Mouse (Mus musculus) cerebellum, postnatal 25 days (tissue): ENCODE results near the gene Gprc5a.

Experiments used
- DNase-seq, 2 experiments: peaks; one replicate each; pipeline ENCODE4 v3.0.0; 2021; ENCODE audit warnings: mixed read lengths in 2 of 2

Gprc5a gene

GRCm38 (mm10) chr6:135074405-135074947, 9.0 kb downstream of the Gprc5a start:
- no peak for DNase-seq

GRCm38 (mm10) chr6:135076202-135076601, 10.8 kb downstream of the Gprc5a start:
- DNase-seq = no peak

- no peak for DNase-seq
These were observed 13.0 kb downstream of the Gprc5a start for GRCm38 (mm10) chr6:135078420-135078819.

DNA sequence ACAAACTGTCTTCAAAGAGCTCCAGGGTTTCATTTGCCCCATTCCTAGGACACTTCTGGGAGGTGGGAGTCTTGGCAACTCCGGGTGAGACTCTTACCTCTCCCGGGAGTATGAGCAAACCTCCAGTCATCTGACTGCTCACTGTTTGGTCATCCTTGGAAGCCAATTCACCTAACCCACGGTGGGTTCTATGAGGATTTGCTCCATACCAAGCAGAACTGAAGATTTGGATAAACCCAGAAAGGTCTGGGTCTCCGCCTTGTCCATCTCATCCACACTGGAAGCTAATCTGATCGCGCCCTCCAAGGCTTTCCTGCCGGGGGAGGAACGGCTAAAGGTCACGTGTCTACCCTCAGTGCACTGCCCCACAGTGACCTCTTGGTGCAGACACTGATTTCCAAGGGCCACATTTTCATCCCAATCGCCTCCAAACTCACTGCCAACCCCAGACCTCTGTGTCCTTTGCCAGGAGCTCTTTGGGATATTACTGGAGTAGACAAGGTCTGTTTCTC, 18.6 kb downstream of the Gprc5a start:
- no peak for DNase-seq

DNA sequence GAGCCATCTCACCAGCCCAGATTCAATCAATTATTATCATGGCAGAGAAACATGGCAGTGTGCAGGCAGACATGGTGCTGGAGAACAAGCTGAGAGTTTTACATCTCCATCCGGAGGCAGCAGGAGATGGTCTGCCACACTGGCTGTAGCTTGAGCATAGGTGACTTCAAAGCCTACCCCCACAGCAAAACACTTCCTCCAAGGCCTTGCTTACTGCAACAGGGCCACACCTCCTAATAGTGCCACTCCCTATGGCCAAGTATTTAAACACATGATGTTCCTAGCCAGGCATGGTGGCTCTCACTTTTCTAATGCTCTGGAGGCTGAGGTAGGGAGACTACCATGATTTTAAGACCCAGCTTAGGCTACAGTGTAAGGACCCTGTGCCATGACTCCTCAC, 20.3 kb downstream of the Gprc5a start:
- no peak for DNase-seq

- DNase-seq = peak; percentile 77 to 85
These were observed 22.4 kb downstream of the Gprc5a start for GRCm38 (mm10) chr6:135087721-135088451.

- peak in 1 of 2 experiments; percentile 15 for DNase-seq
These were observed 24.3 kb downstream of the Gprc5a start for GRCm38 (mm10) chr6:135089786-135090185.

DNA sequence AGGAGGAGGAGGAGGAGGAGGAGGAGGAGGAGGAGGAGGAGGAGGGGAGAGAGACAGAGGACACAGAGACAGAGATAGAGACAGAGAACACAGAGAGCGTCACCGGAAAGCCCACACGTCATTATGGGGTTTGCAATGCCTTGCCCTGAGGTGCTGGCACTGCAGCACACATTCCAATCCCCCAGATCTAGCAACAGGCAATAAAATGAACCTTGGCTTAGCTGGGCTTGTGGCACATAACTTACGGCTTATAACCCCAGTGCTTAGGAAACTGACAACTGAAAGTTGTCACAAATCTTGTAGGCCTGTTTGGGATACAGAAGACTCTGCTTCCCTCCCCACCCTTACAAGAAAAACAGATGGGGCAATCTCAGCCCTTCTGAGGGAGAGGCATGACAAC, 25.2 kb downstream of the Gprc5a start:
- no peak for DNase-seq

DNA sequence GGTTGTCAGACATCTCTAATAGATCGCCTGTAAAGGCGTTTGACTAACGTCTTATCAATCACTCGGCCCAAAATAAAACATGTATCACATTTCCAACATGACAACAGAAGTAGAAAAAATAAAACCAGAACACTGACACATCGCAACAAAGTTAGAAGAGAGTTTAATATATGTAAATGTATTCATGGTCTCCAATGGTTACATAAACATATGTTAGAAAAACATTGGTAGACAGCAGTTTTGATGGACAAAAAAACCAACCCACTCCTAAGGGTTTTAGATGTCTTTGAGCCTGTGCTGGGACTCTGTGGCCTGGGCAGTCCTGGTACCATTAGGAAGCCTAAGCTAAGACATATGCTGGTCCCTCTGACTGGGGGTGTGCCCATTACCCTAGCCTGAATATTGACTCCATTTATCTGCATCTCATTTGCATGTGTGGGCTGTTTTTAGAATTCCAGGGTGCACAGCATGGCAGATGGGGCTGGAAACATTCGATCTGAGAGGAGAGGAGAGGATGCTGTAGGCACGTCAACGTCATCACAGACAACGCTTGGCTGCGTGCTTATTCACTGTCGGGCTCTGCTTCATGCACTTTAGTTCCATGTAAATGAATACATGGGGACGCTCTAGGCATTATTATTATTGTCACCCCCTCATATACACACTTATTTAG, 27.5 kb downstream of the Gprc5a start:
- DNase-seq = no peak

DNA sequence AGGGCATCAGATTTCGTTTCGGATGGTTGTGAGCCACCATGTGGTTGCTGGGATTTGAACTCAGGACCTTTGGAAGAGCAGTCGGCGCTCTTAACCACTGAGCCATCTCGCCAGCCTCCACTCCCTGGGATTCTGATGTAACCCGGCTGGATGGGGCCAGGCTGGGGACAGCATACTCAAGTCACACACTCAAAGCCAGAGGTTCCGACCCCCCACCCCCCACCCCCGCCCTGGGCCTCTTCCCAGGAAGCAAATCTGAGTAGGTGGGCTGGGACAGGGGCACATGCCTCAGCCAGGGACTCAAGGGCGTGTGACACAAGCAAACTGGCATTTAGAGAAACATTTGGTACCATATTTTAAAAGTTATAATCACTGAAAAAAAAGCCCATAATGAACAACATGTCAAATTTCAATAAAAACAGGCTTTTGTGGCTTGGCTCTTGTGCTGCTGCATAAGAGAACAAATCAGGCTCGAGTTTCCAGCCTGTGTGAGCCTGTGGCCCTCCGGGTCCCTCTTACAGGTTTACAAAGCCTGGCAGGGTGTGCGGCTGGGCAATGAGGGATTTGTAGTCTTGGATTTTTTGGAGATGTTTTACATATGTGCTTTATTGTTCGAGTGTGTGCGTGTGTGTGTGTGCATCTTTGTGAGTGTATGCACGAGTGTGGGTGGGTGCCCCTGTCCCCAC, 35.5 kb downstream of the Gprc5a start:
- DNase-seq = no peak

DNA sequence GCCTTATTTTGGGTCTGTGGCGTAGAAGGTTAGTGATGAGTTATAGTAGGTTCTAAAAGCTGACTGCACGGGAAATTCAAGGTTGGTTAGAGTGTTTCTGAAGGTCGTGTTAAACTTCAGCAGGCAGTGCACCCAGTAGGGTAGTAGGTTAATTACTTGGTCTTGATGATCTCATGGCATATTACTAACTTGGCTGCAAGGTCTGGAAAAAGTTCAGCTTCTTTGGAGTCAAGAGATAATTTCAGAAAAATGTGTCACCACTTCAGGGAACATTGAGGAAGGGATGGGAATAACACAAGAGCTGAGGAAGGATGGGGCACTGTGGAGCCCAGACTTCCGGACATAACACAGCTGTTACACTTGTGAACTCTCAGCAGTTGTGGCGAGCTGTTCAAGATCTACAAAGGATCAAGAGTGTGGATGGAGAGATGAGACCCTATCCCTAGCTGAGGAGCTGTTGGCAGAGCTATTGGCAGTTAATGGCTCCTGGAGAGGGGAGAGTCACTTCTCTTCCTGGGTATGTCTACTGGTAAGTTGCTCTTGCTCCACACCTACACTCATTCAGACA, 37.4 kb downstream of the Gprc5a start:
- DNase-seq = no peak

- DNase-seq = no peak
These were observed 41.6 kb downstream of the Gprc5a start for GRCm38 (mm10) chr6:135107014-135107413.

- DNase-seq = no peak
These were observed 47.1 kb downstream of the Gprc5a start for GRCm38 (mm10) chr6:135112411-135113113.

GRCm38 (mm10) chr6:135113114-135113436, 47.6 kb downstream of the Gprc5a start:
- DNase-seq = no peak

- DNase-seq = no peak
These were observed 51.0 kb downstream of the Gprc5a start for GRCm38 (mm10) chr6:135116479-135116878.

- DNase-seq = no peak
These were observed 52.7 kb downstream of the Gprc5a start, which contains the start of gene Gprc5d for GRCm38 (mm10) chr6:135118183-135118582. Gene Gprc5d (minus strand): TSS chr6:135118283.

- DNase-seq = no peak
These were observed 59.4 kb downstream of the Gprc5a start for GRCm38 (mm10) chr6:135124755-135125380.

DNA sequence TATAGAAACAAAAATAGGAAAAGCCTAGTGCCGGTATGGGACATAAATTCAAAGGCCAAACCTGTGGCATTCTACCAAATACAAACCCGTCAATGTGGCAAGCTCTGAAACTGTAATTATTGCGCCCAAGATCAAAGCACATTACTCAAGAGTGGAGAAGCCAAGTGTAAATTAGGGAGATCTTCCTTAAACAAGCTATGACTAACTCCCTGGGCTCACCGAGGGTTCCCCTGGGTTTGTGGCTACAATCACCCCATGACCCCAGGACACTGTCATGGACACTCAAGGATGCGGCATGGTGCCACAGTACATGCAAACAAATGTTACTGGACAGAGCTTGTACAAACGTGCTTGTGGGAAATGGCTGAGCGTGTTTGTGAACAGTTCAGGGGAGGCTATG, 67.6 kb downstream of the Gprc5a start:
- no peak for DNase-seq

DNA sequence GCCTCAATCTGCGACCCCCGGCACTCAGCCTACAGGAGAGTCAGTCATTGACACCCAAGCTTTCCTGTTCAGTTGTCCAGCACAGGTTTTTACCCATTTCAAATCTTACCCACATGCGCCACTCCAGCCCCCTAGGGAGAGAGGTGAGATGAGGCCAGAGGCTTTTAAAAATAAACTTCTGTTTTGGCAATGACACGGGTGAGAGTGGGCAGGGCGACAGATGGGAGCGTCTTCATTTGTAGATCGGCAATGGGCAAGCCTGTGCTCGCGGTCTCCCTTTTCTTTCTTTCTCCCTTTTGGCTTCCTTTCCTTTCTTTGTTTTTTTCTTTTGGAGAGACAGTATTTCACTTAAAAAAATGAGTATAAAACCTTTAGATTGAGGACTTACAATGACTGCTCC, 68.0 kb downstream of the Gprc5a start:
- no peak for DNase-seq
